8 mouse cellular contexts compared by ENCODE assay signal in genomic region chr15:62328305-62328881, GRCm38 (mm10).
A peak's percentile ranks its signal among the peaks of the same experiment; 100 is the strongest.
DNase-seq lines count a peak whose midpoint lies in the region; ATAC-seq and TF ChIP-seq lines count a peak whose summit lies in the region.

No protein-coding gene starts in this region.

- no peaks in the 10 kb centered on the region for H3K27me3 ChIP-seq in heart, embryonic 15.5 days
- H3K27me3 ChIP-seq in liver, postnatal 0 days (ENCODE audit: insufficient read depth, low read length), result no peaks in the 10 kb centered on the region
- H3K27me3 ChIP-seq in hindbrain, embryonic 12.5 days, result no peaks in the 10 kb centered on the region

- H3K36me3 ChIP-seq in heart, embryonic 15.5 days, result no peaks in the 10 kb centered on the region
- H3K36me3 ChIP-seq in liver, postnatal 0 days (replicated peaks; ENCODE audit: insufficient read depth, low read length), result no peaks in the 10 kb centered on the region
- no peaks in the 10 kb centered on the region for H3K36me3 ChIP-seq in hindbrain, embryonic 12.5 days

- peak; percentile 81 for TF ChIP-seq EP300 in liver, postnatal 0 days (IDR thresholded peaks at IDR 0.05; ENCODE audit: low read depth)

- H3K4me1 ChIP-seq in heart, embryonic 15.5 days (replicated peaks), result peaks cover 19% of the 10 kb centered on the region
- H3K4me1 ChIP-seq in liver, postnatal 0 days (ENCODE audit: insufficient read depth), result peaks cover 20% of the 10 kb centered on the region
- H3K4me1 ChIP-seq in hindbrain, embryonic 12.5 days, result peaks cover 8% of the 10 kb centered on the region; the same call in 1 of the 2 replicates

- H3K9me3 ChIP-seq in heart, embryonic 15.5 days (replicated peaks), result no peaks in the 10 kb centered on the region
- H3K9me3 ChIP-seq in liver, postnatal 0 days (ENCODE audit: low read length), result no peaks in the 10 kb centered on the region
- no peaks in the 10 kb centered on the region for H3K9me3 ChIP-seq in hindbrain, embryonic 12.5 days (replicated peaks)

- H3K4me2 ChIP-seq in heart, embryonic 15.5 days, result peak overlapping the region; percentile 54
- H3K4me2 ChIP-seq in liver, postnatal 0 days (ENCODE audit: low read depth, low read length), result peak overlapping the region; percentile 61
- no peak overlapping the region for H3K4me2 ChIP-seq in hindbrain, embryonic 12.5 days (replicated peaks)

- ATAC-seq in frontal cortex, adult (ENCODE audit: low TSS enrichment), result peak; percentile 56
- peak; percentile 74 for ATAC-seq in heart, embryonic 15.5 days (replicated peaks; ENCODE audit: insufficient number of reproducible peaks, insufficient read depth, low FRiP score, low read depth)
- ATAC-seq in liver, postnatal 0 days, result peak; percentile 94
- ATAC-seq in hindbrain, embryonic 12.5 days (ENCODE audit: low FRiP score), result no peak

- peak; percentile 21 for TF ChIP-seq CTCF in liver, postnatal 0 days (IDR thresholded peaks at IDR 0.05; ENCODE audit: low read depth)

- no peak overlapping the region for H3K9ac ChIP-seq in heart, embryonic 15.5 days
- peak overlapping the region; percentile 48; the same call in 1 of the 2 replicates for H3K9ac ChIP-seq in liver, postnatal 0 days (replicated peaks)
- H3K9ac ChIP-seq in hindbrain, embryonic 12.5 days, result no peak overlapping the region

- no peak for DNase-seq in frontal cortex, postnatal 25 days (ENCODE audit: low spot score in 2 of 2)
- DNase-seq in embryo, embryonic 11 days, result peak; percentile 29
- DNase-seq in liver, postnatal 0 days, result peak; percentile 59
- DNase-seq in urinary bladder, adult 2 months (ENCODE audit: low spot score), result peak; percentile 24
- DNase-seq in thymus, postnatal 4 days, result no peak

- H3K27ac ChIP-seq in heart, embryonic 15.5 days, result peak overlapping the region; percentile 74
- peak overlapping the region; percentile 85 for H3K27ac ChIP-seq in liver, postnatal 0 days (ENCODE audit: low read depth)
- H3K27ac ChIP-seq in hindbrain, embryonic 12.5 days, result no peak overlapping the region

- H3K4me3 ChIP-seq in heart, embryonic 15.5 days, result peak overlapping the region; percentile 30
- peak overlapping the region; percentile 25 for H3K4me3 ChIP-seq in liver, postnatal 0 days (ENCODE audit: low read depth, low read length)
- H3K4me3 ChIP-seq in hindbrain, embryonic 12.5 days, result no peak overlapping the region

- 12% methylated on average over 9 of the region's 9 CpGs for WGBS in heart, embryonic 15.5 days
- WGBS in liver, postnatal 0 days (ENCODE audit: insufficient replicate concordance), result 19% methylated on average over 9 of the region's 9 CpGs
- 59% methylated on average over 9 of the region's 9 CpGs for WGBS in hindbrain, embryonic 12.5 days

Comparison
In these comparisons a context has a peak if more than half of its experiments do, and no peak if none do; other contexts are left out.
1. DNase-seq: peak in embryo, embryonic 11 days (single experiment), liver, postnatal 0 days (single experiment) and urinary bladder, adult 2 months (single experiment); none in frontal cortex, postnatal 25 days (0 of 2) and thymus, postnatal 4 days (single experiment).